Mouse (Mus musculus): ENCODE measurements at regions not wholly inside any gene's neighbourhood (a gene's known extent, or its start where the extent isn't known, plus 50 kb on each side); places are given as distances from the start of the nearest gene placed in this dataset.

- TF ChIP-seq CTCF (conservative IDR thresholded peaks at IDR 0.05; ENCODE audit: low read length) (no peak), NANOG (IDR thresholded peaks at IDR 0.05; ENCODE audit: borderline replicate concordance, low read length) (no peak)
These were observed 247.1 kb downstream of the Ttll7 start for GRCm38 (mm10) chr3:147099143-147099713.
